Mouse (Mus musculus): Measurements from ENCODE around the gene Acadvl.
A peak's percentile ranks its signal among the peaks of the same experiment; 100 is the strongest.

The Acadvl gene

DNA sequence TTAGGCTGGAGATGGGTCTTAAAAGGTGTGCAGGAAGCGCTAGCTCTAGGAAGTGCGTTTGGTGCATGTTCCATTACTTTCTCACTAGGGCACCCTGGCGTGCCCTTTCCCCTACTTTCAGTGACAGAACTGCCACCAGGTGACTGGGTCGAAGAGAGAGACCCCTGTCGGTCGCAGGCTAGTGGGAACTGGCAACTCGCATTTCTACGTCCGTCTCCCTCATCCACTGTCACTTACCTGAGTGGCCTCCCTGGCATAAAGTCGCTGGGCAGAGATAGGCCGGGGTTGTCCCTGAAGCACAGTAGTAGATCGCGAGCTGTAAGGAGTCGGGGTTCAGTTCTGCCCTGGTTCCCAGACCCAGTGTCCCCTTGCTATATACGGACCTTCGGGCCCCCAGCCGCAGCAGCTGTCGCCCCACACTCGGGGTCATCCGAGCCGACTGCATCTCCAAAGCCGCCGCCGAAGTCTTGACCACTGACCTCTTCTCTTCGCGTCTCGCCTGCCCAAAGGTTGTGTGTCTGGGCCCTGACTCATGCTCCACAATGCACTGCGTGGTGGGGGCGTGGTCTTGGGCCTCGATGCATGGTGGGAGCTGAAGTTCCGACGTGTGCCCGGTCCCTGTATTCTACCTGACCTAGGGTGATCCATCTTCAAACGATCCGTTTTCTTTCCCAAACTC lies at the start of gene Acadvl:
Acadvl (minus strand) TSS at position 532 of the 679 bp plus-strand sequence.
- DNase-seq (ENCODE audit: inconsistent ontology term): peak; percentile 91

DNA sequence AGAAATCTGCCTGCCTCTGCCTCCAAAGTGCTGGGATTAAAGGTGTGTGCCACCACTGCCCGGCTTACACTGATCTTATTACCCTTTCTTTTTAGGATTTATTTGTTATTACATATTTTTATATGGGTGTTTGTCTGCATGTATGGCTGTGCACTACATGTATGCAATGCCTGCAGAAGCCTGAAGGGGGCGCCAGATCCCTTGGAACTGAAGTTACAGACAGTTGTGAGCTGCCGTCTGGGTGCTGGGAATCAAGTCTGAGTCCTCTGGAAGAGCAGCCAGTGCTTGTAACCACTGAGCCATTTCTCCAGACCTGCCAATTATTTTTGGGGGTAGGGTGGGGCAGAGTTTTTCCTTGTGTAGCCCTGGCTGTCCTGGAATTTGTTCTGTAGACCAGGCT lies 47.8 kb upstream of the Acadvl start:
- no peak for DNase-seq (ENCODE audit: inconsistent ontology term)

DNA sequence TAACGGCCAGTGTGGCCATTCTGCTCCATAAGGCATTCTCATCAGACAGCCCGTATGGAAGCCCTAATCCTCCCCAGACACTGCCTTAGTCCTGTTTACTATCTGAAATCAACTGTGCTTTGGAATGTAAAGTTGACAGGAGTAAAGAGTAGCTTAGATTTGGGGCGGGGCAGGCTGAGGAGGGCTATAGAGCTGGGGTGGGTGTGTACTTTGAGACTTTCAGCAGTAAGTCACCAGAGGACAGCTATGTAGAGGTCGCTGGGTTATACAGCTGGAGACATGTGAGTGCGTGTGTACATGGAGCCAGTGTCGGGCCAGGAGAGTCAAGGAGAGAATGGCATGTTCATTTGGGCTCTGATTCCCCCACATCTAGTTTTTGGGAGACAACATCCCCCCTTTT lies 44.7 kb upstream of the Acadvl start:
- no peak for DNase-seq (ENCODE audit: inconsistent ontology term)

DNA sequence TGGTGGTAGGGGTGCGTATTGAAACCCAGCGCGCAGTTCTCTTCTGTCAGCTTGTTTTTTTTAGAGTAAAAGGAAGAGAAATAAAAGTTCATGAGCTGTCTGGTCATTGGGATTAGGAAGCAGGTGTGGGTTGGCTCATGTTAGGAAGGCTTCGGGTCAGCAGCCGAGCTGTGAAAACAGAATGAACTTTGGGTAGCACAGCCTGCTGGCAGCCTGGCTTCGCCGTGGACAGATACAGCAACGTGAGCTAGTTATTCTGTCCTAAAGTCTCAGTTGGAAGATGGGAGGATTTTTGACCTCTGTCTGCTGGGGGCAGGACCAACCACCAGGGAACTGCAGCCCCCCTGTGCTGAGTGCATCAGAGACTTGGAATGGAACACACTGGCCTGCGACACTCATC lies 42.6 kb upstream of the Acadvl start:
- no peak for DNase-seq (ENCODE audit: inconsistent ontology term)

DNA sequence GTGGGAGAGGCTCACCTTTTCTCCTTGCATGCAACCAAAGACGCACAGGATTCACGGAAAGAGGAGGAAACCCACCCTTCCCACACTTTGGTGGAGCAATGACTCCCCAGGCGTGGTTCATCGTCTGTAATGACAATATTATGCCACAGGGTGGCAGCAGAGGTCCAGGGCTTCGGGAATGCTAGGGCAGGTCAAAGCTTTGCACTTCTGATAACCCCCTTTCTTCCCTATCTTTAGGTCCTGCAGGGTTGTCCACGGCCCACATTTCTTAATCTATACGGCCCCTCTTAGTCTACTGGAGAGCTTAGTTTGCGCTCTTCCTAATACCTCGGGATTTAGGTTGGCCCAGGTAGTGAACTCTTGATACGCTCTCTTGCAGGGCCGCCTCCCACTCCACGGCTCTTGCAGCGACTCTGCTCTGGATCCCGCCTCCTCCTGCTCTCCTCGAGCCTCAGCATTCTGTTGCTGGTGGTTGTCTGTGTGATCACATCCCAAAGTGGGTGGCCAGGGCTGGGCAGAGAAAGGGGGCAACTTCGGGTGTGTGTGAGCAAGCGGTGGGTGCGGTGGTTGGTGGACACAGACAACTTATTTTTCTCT lies 40.5 kb upstream of the Acadvl start:
- peak; percentile 58 for DNase-seq (ENCODE audit: inconsistent ontology term)

DNA sequence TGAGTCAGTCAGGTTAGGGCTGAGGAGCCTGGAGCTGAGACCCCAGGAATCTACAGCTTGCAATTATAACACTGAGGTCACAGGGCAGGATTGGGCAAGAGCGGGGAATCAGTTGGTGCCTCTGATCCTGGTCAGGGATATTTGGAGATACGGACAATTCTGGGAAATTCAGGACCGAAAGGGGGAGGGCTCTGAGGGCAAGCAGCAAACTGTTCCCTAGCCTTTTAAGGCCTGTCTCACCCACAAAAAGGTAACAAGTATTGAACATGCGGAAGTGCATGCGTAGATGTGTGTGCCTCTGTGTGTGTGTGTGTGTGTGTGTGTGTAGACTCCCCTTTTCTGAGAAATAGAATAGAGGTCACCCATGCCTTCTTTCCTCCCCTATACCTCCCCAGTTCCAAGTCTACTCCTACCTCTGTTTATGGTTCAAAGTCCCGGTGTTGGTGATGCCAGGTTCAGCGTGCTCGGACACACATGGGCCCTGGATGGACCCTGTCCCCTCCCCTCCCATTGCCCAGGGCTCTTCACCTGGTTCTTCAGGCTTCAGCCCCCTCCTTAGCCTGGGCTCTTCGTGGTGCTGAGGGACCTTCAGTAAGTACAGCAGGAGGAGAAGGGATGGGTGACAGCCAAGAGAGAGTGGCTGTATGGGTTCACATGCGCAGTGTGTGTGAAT lies 38.8 kb upstream of the Acadvl start, which contains the start of gene Asgr1:
Asgr1 (plus strand) TSS at position 188 of the 673 bp plus-strand sequence.
- DNase-seq (ENCODE audit: inconsistent ontology term): no peak

DNA sequence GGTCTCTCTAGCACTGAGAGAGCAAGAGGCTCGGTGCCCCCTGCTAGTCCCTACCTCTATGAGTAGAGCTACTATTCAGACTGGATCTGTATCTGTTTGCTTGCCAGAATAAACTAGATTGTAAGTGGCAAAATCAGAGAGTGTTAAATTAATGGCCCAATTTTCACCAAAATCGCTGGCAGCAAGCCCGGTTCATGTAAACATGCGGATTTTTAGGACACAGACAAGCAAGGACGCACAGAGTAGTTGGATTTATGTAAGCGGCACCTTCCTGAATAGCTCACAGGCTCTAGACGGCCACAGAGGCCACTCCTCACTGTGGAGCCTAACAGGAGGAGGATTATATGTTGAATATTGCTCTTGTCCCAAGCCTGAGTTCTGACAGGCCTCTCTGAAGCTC lies 37.9 kb upstream of the Acadvl start:
- no peak for DNase-seq (ENCODE audit: inconsistent ontology term)

DNA sequence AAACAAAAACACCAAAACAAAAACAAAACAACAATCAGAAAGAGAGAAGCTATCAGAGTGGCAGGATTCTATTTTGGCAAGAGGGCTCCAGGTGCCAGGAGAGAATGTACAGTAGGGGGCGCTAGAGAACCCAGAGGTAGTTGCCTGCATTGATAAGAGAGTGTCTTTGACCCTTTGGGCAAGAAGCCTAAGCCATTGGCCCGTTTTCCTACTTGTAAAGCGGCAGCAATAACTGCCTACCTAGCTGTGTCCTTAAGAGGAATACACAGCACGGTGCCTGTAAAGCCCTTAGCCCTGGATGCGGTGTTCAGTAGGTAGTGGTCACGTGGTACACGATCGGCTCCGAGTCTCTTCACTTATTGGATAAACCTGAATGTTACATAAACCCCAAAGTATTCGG lies 34.6 kb upstream of the Acadvl start:
- DNase-seq (ENCODE audit: inconsistent ontology term): no peak

DNA sequence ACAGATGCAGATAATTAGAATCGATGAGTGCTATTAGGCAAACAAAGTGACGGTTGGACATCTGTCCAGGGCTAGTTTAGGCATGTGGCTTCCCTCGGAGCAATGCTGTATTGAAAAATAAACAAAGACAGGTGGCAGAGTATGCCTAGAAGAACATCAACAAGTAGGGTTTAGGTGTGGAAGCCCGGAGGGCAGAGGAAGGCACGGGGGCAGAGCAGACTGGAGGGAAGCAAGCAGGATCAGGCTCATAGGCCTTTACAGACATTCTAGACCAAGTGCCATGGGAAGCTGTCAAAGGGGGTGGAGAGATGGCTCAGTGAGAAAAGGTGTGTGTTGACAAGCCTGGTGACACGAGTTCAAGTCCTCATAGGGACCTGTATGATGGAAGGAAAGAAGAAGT lies 34.2 kb upstream of the Acadvl start:
- DNase-seq (ENCODE audit: inconsistent ontology term): no peak

DNA sequence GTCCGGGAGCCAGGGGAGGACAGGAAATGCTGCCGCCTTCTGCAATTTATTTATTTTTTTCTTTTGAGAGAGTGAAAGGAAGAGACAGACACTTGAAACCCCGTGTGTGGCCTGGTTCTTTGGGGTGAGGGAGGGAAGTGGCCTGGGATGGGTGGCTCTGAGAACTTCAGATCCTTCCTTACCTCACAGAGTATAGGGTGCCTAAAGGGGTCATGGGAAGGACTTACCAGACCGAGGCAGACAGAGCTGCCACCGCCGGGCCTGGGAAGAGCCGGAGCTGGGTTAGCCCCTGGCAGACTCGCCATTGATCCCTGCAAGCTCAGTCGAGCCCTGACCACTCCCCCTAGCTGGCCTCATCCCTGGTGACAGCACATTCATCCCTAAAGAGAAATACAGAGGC lies 30.2 kb upstream of the Acadvl start:
- DNase-seq (ENCODE audit: inconsistent ontology term): no peak

DNA sequence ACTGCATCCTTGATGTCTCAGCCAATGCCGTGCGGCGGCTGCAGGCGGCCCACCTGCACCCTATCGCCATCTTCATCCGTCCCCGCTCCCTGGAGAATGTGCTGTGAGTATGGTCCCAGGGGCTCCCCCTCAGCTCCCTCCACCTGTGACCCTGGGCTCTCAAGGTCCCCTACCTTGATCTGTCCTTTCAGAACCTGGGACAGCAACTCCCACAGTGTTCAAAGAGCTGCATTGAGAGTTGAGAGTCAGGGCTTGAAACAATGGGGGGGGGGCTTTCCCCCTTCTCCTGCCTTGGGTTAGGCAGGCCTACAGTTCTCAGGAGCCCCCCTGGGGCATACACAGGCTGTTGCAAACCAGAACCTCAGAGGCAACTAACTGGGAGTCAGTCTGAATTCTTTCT lies 28.5 kb upstream of the Acadvl start:
- no peak for DNase-seq (ENCODE audit: inconsistent ontology term)

DNA sequence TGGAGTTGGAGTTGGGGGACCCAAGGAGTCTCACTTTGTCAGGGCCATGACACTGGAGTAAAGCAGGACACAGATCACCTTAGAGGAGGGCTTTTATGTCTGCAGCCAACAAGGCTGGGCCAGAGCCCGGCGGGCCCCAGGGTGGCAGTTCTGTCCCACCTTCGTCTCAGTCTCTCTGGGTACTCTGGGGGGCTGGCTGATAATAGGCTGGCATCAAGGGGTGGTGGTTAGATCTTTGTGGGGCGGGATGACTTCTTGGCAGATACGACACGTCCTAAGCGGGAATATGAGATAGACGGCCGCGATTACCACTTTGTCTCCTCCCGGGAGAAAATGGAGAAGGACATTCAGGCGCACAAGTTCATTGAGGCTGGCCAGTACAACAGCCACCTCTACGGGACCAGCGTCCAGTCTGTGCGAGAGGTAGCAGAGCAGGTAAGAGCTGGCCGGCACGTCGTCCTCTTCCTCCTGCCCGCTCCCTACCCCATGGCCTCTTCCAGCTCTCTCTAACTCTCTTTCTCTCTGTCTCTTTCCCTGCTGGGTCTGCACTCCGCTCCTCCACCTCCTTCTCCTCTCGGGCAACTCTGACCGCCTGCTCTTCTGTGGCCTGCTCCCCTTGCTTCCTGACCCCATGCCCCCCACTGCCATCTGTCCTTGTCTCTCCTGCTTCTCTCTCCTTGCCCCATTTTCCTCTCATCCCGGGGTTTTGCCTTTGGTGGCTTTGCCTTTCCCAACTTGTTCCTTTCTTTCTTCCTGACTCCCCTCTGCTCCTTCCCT lies 27.3 kb upstream of the Acadvl start:
- DNase-seq (ENCODE audit: inconsistent ontology term): no peak

DNA sequence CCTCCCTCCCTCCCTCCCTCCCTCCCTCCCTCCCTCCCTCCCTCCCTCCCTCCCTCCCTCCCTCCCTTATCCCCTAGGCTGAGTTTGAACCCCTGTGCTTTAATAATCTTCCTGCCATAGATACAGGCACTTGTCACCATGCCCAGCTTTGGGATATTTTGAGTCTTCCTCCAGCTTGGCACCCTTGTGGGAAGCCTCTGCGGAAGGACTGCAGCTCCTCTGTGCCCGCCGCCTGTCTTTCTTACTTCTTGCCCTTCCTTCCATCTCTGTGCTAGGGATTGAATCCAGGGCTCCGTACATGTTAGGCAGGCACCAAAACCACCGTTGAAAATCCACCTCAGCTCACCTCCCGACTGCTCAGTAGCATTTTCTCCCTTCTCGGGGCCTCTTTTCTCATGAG lies 25.0 kb upstream of the Acadvl start:
- no peak for DNase-seq (ENCODE audit: inconsistent ontology term)

DNA sequence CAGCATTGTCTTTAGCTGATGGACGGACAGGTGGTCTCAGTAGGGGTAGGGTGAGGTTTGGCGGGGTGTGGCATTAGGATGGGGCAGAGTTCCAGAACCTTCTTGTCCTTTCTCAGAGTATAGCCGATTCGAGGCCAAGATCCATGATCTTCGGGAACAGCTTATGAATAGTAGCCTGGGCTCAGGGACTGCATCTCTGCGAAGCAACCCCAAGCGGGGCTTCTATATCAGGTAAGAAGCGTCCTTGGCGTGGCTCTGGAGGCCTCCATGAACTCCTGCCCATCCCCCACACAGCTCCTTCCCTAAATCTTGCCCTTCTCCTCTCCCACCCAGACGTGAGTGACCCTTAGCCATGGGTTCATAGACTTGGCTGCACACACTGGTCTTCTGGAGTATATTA lies 24.4 kb upstream of the Acadvl start:
- DNase-seq (ENCODE audit: inconsistent ontology term): no peak

DNA sequence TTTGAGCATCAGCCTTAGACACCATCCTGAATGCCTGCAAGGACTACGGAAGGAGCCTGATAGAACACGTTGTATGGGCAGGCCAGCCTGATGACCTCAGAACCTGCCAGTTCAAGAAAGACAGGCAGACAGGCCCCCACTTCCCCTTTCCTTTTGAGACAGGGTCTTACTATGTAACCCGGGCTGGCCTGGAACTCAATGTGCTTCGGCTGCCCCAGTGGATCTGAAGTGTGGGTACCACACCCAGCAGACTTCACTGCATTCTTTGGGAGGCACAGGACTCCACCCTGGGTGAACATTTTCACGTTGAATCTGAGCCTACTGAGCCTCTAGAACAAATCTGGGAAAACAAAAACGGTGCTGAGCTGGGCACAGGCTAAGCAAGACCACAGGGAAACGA lies 23.0 kb upstream of the Acadvl start:
- no peak for DNase-seq (ENCODE audit: inconsistent ontology term)

DNA sequence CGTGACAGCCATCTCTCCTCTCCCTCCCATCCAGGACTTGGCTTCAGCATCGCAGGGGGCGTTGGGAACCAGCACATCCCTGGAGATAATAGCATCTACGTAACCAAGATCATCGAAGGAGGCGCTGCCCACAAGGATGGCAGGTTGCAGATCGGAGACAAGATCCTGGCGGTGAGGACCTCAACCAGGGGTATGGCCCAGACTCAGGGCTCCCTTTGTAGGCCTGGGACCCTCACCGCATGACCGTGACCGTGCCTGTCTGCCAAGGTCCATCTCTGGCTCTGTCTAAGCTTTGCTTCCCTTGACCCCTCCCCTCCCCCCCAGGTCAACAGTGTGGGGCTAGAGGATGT lies 16.1 kb upstream of the Acadvl start:
- no peak for DNase-seq (ENCODE audit: inconsistent ontology term)

DNA sequence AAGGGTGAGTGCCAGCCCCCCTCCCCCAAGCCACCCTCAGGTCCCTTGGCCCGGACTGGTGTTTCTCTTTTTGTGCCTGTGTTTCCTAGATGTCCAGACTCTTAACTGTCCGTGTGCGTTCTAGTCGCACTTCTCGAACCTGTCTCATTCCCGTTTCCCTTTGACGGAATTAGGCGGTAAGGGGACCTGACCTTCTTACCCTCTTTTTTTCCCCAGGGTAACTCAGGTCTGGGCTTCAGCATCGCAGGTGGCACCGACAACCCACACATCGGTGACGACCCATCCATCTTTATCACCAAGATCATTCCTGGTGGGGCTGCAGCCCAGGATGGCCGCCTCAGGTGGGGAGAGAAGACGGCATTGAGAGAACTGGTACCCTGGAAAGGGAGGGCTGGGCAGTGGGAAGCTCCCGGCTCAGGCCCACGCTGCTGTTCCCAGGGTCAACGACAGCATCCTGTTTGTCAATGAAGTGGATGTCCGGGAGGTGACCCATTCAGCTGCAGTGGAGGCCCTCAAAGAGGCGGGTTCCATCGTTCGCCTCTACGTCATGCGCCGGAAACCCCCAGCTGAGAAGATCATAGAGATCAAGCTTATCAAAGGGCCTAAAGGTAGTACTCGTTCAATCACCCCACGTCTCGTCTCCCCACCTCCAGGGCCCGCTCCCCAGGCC lies 15.6 kb upstream of the Acadvl start:
- no peak for DNase-seq (ENCODE audit: inconsistent ontology term)

DNA sequence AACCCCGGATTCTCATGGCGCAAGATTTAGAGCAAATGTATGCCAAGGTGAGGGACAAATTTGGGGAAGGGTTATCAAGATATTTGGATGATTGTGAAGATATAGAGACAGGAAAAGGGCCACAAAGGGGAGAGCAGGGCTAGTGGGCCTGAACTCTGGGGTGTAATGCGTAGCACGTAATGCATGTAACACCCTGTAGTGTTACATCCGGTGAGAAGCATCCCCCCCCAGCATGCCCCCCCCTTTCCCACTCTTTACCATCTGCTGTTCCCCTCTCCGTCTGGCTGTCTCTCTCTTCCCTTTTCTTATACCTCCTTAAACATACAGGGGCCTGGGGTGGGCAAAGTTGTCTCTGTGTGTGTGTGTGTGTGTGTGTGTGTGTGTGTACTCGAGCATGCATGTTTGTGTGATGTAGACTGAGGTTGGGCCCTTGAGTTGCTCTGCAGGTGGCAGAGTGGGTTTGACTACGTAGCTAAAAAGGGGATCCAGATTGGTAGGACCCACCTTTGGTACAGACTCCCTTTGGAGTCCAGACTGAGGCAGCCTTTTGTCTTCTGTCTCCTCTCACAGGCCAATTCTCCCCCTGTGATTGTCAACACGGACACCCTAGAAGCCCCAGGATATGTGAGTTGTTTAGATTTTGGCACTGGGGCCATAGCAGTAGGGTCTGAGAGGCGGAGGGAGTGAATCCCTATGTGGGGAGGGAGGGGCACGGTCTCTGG lies 14.8 kb upstream of the Acadvl start:
- DNase-seq (ENCODE audit: inconsistent ontology term): no peak

DNA sequence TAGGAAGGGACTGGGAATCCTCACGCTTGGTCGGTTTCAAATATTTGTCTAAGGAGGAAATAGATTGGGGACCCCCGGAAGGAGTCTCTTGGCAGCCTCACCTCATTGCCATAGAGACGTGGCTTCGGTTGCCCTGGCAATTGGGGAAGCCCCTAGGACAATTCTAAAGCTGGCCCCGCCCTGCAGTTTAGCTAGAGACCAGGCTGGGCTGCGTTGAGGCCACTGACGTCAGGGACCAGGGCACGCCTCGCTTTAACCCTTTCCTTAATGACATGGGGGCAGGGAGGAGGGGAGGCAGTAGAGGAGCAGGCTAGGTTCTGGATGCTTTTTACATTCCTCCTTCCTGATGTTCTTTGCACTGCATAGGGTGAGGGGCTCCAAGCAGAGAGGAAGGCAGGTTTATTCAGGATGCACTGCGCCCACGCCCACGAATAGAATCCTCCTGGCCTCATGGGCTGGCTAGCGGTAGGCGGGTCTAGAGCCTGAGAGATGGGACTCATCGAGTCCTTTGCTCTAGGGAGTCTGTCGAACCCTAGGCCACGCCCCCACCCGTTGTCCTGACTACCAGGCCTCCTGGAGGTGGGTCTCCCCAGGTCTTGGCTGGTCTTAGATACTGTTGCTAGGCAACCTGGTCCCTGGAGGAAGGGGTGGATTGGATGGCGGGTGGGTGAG lies 14.1 kb upstream of the Acadvl start:
- peak; percentile 97 for DNase-seq (ENCODE audit: inconsistent ontology term)

DNA sequence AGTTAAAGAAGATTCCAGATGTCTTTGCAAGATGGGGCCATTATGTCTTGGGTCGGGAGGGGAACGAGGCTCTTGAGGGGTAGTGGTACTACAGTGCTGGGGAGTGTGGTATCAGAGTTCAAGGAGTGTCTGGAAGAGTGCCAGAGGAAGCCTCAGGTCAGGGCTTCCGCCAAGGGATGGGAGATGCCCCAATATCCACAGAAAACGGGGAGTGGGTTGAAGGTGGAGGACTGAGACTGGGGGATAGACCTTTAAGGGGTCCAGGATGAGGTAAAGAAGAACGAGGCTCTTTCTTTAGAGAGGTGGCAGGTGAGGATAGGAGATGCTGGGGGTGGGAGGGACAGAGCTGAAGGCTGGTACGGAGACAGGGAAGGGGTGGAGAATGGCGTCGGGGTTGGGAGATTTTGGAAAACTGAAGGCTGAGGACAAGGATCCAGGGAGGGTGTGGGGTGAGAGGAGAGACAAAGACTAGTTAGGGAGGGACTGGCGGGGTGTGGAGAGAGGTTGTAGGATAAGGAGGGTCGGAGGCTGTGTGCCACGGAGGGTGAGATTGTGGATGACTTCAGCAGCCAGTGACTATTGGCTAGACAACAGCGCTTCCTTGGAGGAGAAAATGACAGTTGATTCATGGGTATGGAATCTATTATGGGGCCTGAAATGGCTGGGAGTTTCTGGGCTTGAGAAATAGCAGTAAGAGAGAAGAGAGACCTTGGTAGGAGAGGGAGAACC lies 13.4 kb upstream of the Acadvl start:
- no peak for DNase-seq (ENCODE audit: inconsistent ontology term)
